Mouse (Mus musculus) CH12.LX (cell line): ENCODE measurements around the gene Pald1.

Source experiments
- CTCF ChIP-seq, 2 experiments: IDR thresholded peaks in 1 of 2; conservative IDR thresholded peaks in 1 of 2; 2 replicates each; pipeline ENCODE4 v1.5.1; 2011 to 2012; ENCODE audit warnings: low read depth in 2 of 2, low read length in 2 of 2, improper control_type of control experiment in 1 of 2, inconsistent platforms in 1 of 2, mild to moderate bottlenecking in 1 of 2, moderate library complexity in 1 of 2
- HCFC1 ChIP-seq: IDR thresholded peaks from 2 replicates; pipeline ENCODE4 v1.6.1; 2012; ENCODE audit warnings: low read depth, mild to moderate bottlenecking, inconsistent platforms, low read length, improper control_type of control experiment
- MAFK ChIP-seq: IDR thresholded peaks from 2 replicates; pipeline ENCODE4 v1.6.1; 2011; ENCODE audit warnings: low read length, improper control_type of control experiment; ENCODE audit not compliant: insufficient replicate concordance
- NRF1 ChIP-seq: IDR thresholded peaks from 2 replicates; pipeline ENCODE4 v1.6.1; 2014; ENCODE audit warnings: low read depth, mild to moderate bottlenecking, inconsistent platforms, low read length, improper control_type of control experiment, moderate library complexity
- POLR2A ChIP-seq: IDR thresholded peaks from 2 replicates; pipeline ENCODE4 v1.6.1; 2011; ENCODE audit warnings: low read depth, mild to moderate bottlenecking, improper control_type of control experiment, low read length
- SMC3 ChIP-seq: IDR thresholded peaks from 2 replicates; pipeline ENCODE4 v1.6.1; 2011; ENCODE audit warnings: low read depth, low read length, improper control_type of control experiment
- UBTF ChIP-seq: IDR thresholded peaks from 2 replicates; pipeline ENCODE4 v1.6.1; 2012; ENCODE audit warnings: low read depth, mild to moderate bottlenecking, inconsistent platforms, low read length, improper control_type of control experiment, moderate library complexity
- USF1 ChIP-seq: IDR thresholded peaks from 2 replicates; pipeline ENCODE4 v1.6.1; 2014; ENCODE audit warnings: low read depth, mild to moderate bottlenecking, inconsistent platforms, low read length, improper control_type of control experiment

- TF ChIP-seq HCFC1 (no peak), POLR2A (no peak), SMC3 (peak; percentile 20; the same call in 1 of the 2 replicates), CTCF (conservative IDR thresholded peaks at IDR 0.05 in 1 of 2, IDR thresholded peaks at IDR 0.05 in 1 of 2; ENCODE audit: low read depth in 2 of 2, low read length in 2 of 2) (peak in 1 of 2 experiments; percentile 43; a peak in 3 of 4 replicates), MAFK (no peak), NRF1 (no peak), UBTF (no peak), USF1 (no peak)
Measured at GRCm38 (mm10) chr10:61356095-61356494, 27.2 kb downstream of the Pald1 start.
